Mouse (Mus musculus): ENCODE measurements around the gene Rap1gap2.

- TF ChIP-seq JUND (conservative IDR thresholded peaks at IDR 0.05; ENCODE audit: low read depth, low read length) (no peak), EP300 (IDR thresholded peaks at IDR 0.05; ENCODE audit: low read length) (no peak), POLR2A (IDR thresholded peaks at IDR 0.05; ENCODE audit: low read depth, low read length) (no peak), HCFC1 (IDR thresholded peaks at IDR 0.05; ENCODE audit: low read depth, low read length) (no peak), TCF12 (IDR thresholded peaks at IDR 0.05; ENCODE audit: low read depth, low read length) (no peak), CTCF (conservative IDR thresholded peaks at IDR 0.05 in 1 of 2, IDR thresholded peaks at IDR 0.05 in 1 of 2; ENCODE audit: low read depth in 2 of 2, low read length in 2 of 2) (no peak), TBP (conservative IDR thresholded peaks at IDR 0.05; ENCODE audit: low read depth, low read length) (no peak), GABPA (IDR thresholded peaks at IDR 0.05; ENCODE audit: insufficient replicate concordance, low read depth, low read length) (no peak), USF1 (IDR thresholded peaks at IDR 0.05; ENCODE audit: low read depth, low read length) (no peak), ZNF384 (IDR thresholded peaks at IDR 0.05; ENCODE audit: low read depth, low read length) (no peak), MXI1 (IDR thresholded peaks at IDR 0.05; ENCODE audit: low read depth, low read length) (no peak), RCOR1 (conservative IDR thresholded peaks at IDR 0.05; ENCODE audit: low read depth, low read length) (no peak), ELF1 (IDR thresholded peaks at IDR 0.05; ENCODE audit: low read depth, low read length) (no peak)
These were observed 38.2 kb downstream of the Rap1gap2 start for GRCm38 (mm10) chr11:74572459-74573061.
